8 mouse cellular contexts compared by ENCODE assay signal in genomic region chr12:111713880-111714279, GRCm38 (mm10). TPM values are rescaled to one million over a fixed set of nuclear protein-coding genes. Genes with fewer than 3 reads are reported as not detected.
DNase-seq lines count a peak whose midpoint lies in the region; ATAC-seq and TF ChIP-seq lines count a peak whose summit lies in the region.
"Not testable (repeated sequence)": the region's sequence is repeated elsewhere in the genome, so short reads cannot be mapped to it uniquely, and the experiment has no call there.

No protein-coding gene starts in this region.

- 75% methylated on average over 6 of the region's 6 CpGs for WGBS in heart, embryonic 11.5 days (ENCODE audit: insufficient replicate concordance)
- 80% methylated on average over 6 of the region's 6 CpGs for WGBS in hindbrain, embryonic 15.5 days
- 60% methylated on average over 6 of the region's 6 CpGs for WGBS in liver, embryonic 15.5 days (ENCODE audit: insufficient replicate concordance)
- 86% methylated on average over 6 of the region's 6 CpGs for WGBS in midbrain, embryonic 13.5 days
- WGBS in stomach, embryonic 14.5 days = 74% methylated on average over 6 of the region's 6 CpGs

- DNase-seq in layer of hippocampus, adult 2 months (ENCODE audit: low spot score in 2 of 2) = not testable (repeated sequence)

- TF ChIP-seq CTCF in bone marrow macrophage, adult 2 months (IDR thresholded peaks at IDR 0.05; ENCODE audit: low read depth, low read length); layer of hippocampus, adult 2 months (conservative IDR thresholded peaks at IDR 0.05): not testable (repeated sequence)

- not testable (repeated sequence) for TF ChIP-seq POLR2A in bone marrow macrophage, adult 2 months (IDR thresholded peaks at IDR 0.05; ENCODE audit: borderline replicate concordance, low read depth, low read length)

- H3K9me3 ChIP-seq in erythroblast, embryonic 14.5 days (ENCODE audit: control insufficient read depth, low read length); heart, embryonic 11.5 days (replicated peaks; ENCODE audit: control insufficient read depth, low read length); hindbrain, embryonic 15.5 days; liver, embryonic 15.5 days (replicated peaks); midbrain, embryonic 13.5 days; stomach, embryonic 14.5 days (ENCODE audit: control insufficient read depth, low read depth, low read length): not testable (repeated sequence)

- not testable (repeated sequence) for ATAC-seq in heart, embryonic 11.5 days (replicated peaks; ENCODE audit: insufficient number of reproducible peaks, low FRiP score, low TSS enrichment); hindbrain, embryonic 15.5 days (ENCODE audit: low FRiP score, low read depth); liver, embryonic 15.5 days (ENCODE audit: insufficient read depth); midbrain, embryonic 13.5 days; stomach, embryonic 14.5 days (ENCODE audit: insufficient number of reproducible peaks, insufficient read depth, low FRiP score, low read depth)

- peak overlapping the region; percentile 99 for H3K4me3 ChIP-seq in bone marrow macrophage, adult 2 months (ENCODE audit: insufficient read depth, low read length)
- H3K4me3 ChIP-seq in erythroblast, embryonic 14.5 days (replicated peaks) = peak overlapping the region; percentile 77
- H3K4me3 ChIP-seq in heart, embryonic 11.5 days (ENCODE audit: low read depth, low read length) = peak overlapping the region; percentile 100
- peak overlapping the region; percentile 87 for H3K4me3 ChIP-seq in hindbrain, embryonic 15.5 days
- peak overlapping the region; percentile 89 for H3K4me3 ChIP-seq in layer of hippocampus, adult 2 months
- H3K4me3 ChIP-seq in liver, embryonic 15.5 days (replicated peaks) = peak overlapping the region; percentile 94
- peak overlapping the region; percentile 99 for H3K4me3 ChIP-seq in midbrain, embryonic 13.5 days (replicated peaks)
- peak overlapping the region; percentile 99 for H3K4me3 ChIP-seq in stomach, embryonic 14.5 days (ENCODE audit: low read depth, low read length)

- H3K9ac ChIP-seq in heart, embryonic 11.5 days (ENCODE audit: low read depth, low read length); liver, embryonic 15.5 days; stomach, embryonic 14.5 days (replicated peaks; ENCODE audit: low read depth, low read length): not testable (repeated sequence)
- H3K9ac ChIP-seq in hindbrain, embryonic 15.5 days = peak overlapping the region; percentile 78
- H3K9ac ChIP-seq in midbrain, embryonic 13.5 days (replicated peaks) = peak overlapping the region; percentile 99; the same call in 1 of the 2 replicates

- H3K36me3 ChIP-seq in erythroblast, embryonic 14.5 days (ENCODE audit: control insufficient read depth) = peaks cover 35% of the 10 kb centered on the region
- peaks cover 14% of the 10 kb centered on the region for H3K36me3 ChIP-seq in heart, embryonic 11.5 days (ENCODE audit: control insufficient read depth, insufficient read depth, low read length)
- H3K36me3 ChIP-seq in hindbrain, embryonic 15.5 days = peaks cover 24% of the 10 kb centered on the region
- H3K36me3 ChIP-seq in liver, embryonic 15.5 days (replicated peaks) = peaks cover 25% of the 10 kb centered on the region
- H3K36me3 ChIP-seq in midbrain, embryonic 13.5 days = peaks cover 32% of the 10 kb centered on the region
- peaks cover 20% of the 10 kb centered on the region for H3K36me3 ChIP-seq in stomach, embryonic 14.5 days (ENCODE audit: control insufficient read depth, insufficient read depth, low read length)

- H3K27me3 ChIP-seq in erythroblast, embryonic 14.5 days (ENCODE audit: control insufficient read depth); heart, embryonic 11.5 days (ENCODE audit: control insufficient read depth, insufficient read depth, low read length); hindbrain, embryonic 15.5 days; liver, embryonic 15.5 days; midbrain, embryonic 13.5 days; stomach, embryonic 14.5 days (ENCODE audit: control insufficient read depth, insufficient read depth, low read length): not testable (repeated sequence)

- H3K27ac ChIP-seq in bone marrow macrophage, adult 2 months (ENCODE audit: insufficient read depth, low read depth, low read length); heart, embryonic 11.5 days (ENCODE audit: low read depth, low read length); hindbrain, embryonic 15.5 days (replicated peaks); layer of hippocampus, adult 2 months; liver, embryonic 15.5 days (replicated peaks); midbrain, embryonic 13.5 days; stomach, embryonic 14.5 days (ENCODE audit: low read length): not testable (repeated sequence)

- peaks cover 13% of the 10 kb centered on the region for H3K4me1 ChIP-seq in bone marrow macrophage, adult 2 months (ENCODE audit: control insufficient read depth, insufficient read depth, low read length)
- peaks cover 50% of the 10 kb centered on the region for H3K4me1 ChIP-seq in erythroblast, embryonic 14.5 days (ENCODE audit: control insufficient read depth)
- H3K4me1 ChIP-seq in heart, embryonic 11.5 days (ENCODE audit: control insufficient read depth, insufficient read depth, low read length) = peaks cover 13% of the 10 kb centered on the region; the same call in 1 of the 2 replicates
- H3K4me1 ChIP-seq in hindbrain, embryonic 15.5 days (replicated peaks) = peaks cover 34% of the 10 kb centered on the region
- peaks cover 34% of the 10 kb centered on the region for H3K4me1 ChIP-seq in liver, embryonic 15.5 days (replicated peaks)
- H3K4me1 ChIP-seq in midbrain, embryonic 13.5 days (replicated peaks) = peaks cover 32% of the 10 kb centered on the region
- H3K4me1 ChIP-seq in stomach, embryonic 14.5 days (ENCODE audit: control insufficient read depth, insufficient read depth, low read length) = not testable (repeated sequence)

- peak overlapping the region; percentile 80 for H3K4me2 ChIP-seq in heart, embryonic 11.5 days
- H3K4me2 ChIP-seq in hindbrain, embryonic 15.5 days = peak overlapping the region; percentile 84
- H3K4me2 ChIP-seq in liver, embryonic 15.5 days = peak overlapping the region; percentile 96
- peak overlapping the region; percentile 88 for H3K4me2 ChIP-seq in midbrain, embryonic 13.5 days (replicated peaks)
- H3K4me2 ChIP-seq in stomach, embryonic 14.5 days (replicated peaks; ENCODE audit: low read depth, low read length) = peak overlapping the region; percentile 42

RNA-seq across cellular contexts. Expression of gene Apopt1, which starts 0.8 kb away (rescaled TPM):
- 34.5 and 38.7 TPM in 2 replicates for polyA plus RNA-seq in bone marrow macrophage, adult 2 months (2012; ENCODE audit: insufficient read depth, insufficient read length, missing spikeins)
- 7.8 and 8.4 TPM in 2 replicates for polyA plus RNA-seq in erythroblast, embryonic 14.5 days (2012)
- 50.0 and 51.3 TPM in 2 replicates for polyA plus RNA-seq in heart, embryonic 11.5 days (2014; fragmentation: Nextera tagmentation; extraction: Ambion mirVana)
- 50.7 and 52.9 TPM in 2 replicates for polyA plus RNA-seq in hindbrain, embryonic 15.5 days (2015; fragmentation: Nextera tagmentation; extraction: Ambion mirVana)
- total RNA-seq in layer of hippocampus, adult 2 months (2021) = 10 to 100 TPM; 35.7 to 36.8 TPM
- polyA plus RNA-seq in liver, embryonic 15.5 days (2015; fragmentation: Nextera tagmentation; extraction: Ambion mirVana) = 18.1 and 18.2 TPM in 2 replicates
- polyA plus RNA-seq in midbrain, embryonic 13.5 days (2015; fragmentation: Nextera tagmentation; extraction: Ambion mirVana) = 59.5 and 59.6 TPM in 2 replicates
- polyA plus RNA-seq in stomach, embryonic 14.5 days (2014; fragmentation: Nextera tagmentation; extraction: Ambion mirVana) = 56.1 and 60.8 TPM in 2 replicates

RNA-seq across cellular contexts. Expression of gene Bag5, which starts 0.8 kb away (rescaled TPM):
- polyA plus RNA-seq in bone marrow macrophage, adult 2 months (2012; ENCODE audit: insufficient read depth, insufficient read length, missing spikeins) = 15.1 and 18.1 TPM in 2 replicates
- polyA plus RNA-seq in erythroblast, embryonic 14.5 days (2012) = 0.63 and 1.1 TPM in 2 replicates
- 41.8 and 42.8 TPM in 2 replicates for polyA plus RNA-seq in heart, embryonic 11.5 days (2014; fragmentation: Nextera tagmentation; extraction: Ambion mirVana)
- 65.1 and 67.8 TPM in 2 replicates for polyA plus RNA-seq in hindbrain, embryonic 15.5 days (2015; fragmentation: Nextera tagmentation; extraction: Ambion mirVana)
- 10 to 100 TPM; 50.6 to 50.9 TPM for total RNA-seq in layer of hippocampus, adult 2 months (2021)
- polyA plus RNA-seq in liver, embryonic 15.5 days (2015; fragmentation: Nextera tagmentation; extraction: Ambion mirVana) = 15.8 and 15.9 TPM in 2 replicates
- 63.9 and 68.2 TPM in 2 replicates for polyA plus RNA-seq in midbrain, embryonic 13.5 days (2015; fragmentation: Nextera tagmentation; extraction: Ambion mirVana)
- polyA plus RNA-seq in stomach, embryonic 14.5 days (2014; fragmentation: Nextera tagmentation; extraction: Ambion mirVana) = 49.8 and 58.0 TPM in 2 replicates

RNA-seq across cellular contexts. Expression of gene Trmt61a, which starts 36.0 kb away (rescaled TPM):
- polyA plus RNA-seq in bone marrow macrophage, adult 2 months (2012; ENCODE audit: insufficient read depth, insufficient read length, missing spikeins) = 1.2 and 2.4 TPM in 2 replicates
- polyA plus RNA-seq in erythroblast, embryonic 14.5 days (2012) = 0.69 and 0.96 TPM in 2 replicates
- polyA plus RNA-seq in heart, embryonic 11.5 days (2014; fragmentation: Nextera tagmentation; extraction: Ambion mirVana) = 3.4 and 4.6 TPM in 2 replicates
- 11.5 and 12.0 TPM in 2 replicates for polyA plus RNA-seq in hindbrain, embryonic 15.5 days (2015; fragmentation: Nextera tagmentation; extraction: Ambion mirVana)
- total RNA-seq in layer of hippocampus, adult 2 months (2021) = 10 to 100 TPM; 16.7 to 18.0 TPM
- polyA plus RNA-seq in liver, embryonic 15.5 days (2015; fragmentation: Nextera tagmentation; extraction: Ambion mirVana) = 5.9 and 7.3 TPM in 2 replicates
- 9.0 and 9.4 TPM in 2 replicates for polyA plus RNA-seq in midbrain, embryonic 13.5 days (2015; fragmentation: Nextera tagmentation; extraction: Ambion mirVana)
- polyA plus RNA-seq in stomach, embryonic 14.5 days (2014; fragmentation: Nextera tagmentation; extraction: Ambion mirVana) = 7.8 and 9.2 TPM in 2 replicates

RNA-seq across cellular contexts. Expression of gene Ckb, which starts 41.7 kb away (rescaled TPM):
- polyA plus RNA-seq in bone marrow macrophage, adult 2 months (2012; ENCODE audit: insufficient read depth, insufficient read length, missing spikeins) = 388 and 396 TPM in 2 replicates
- 0.38 and 0.69 TPM in 2 replicates for polyA plus RNA-seq in erythroblast, embryonic 14.5 days (2012)
- 454 and 458 TPM in 2 replicates for polyA plus RNA-seq in heart, embryonic 11.5 days (2014; fragmentation: Nextera tagmentation; extraction: Ambion mirVana)
- polyA plus RNA-seq in hindbrain, embryonic 15.5 days (2015; fragmentation: Nextera tagmentation; extraction: Ambion mirVana) = 1,741 and 1,830 TPM in 2 replicates
- 1,000 to 10,000 TPM; 1,228 to 1,237 TPM for total RNA-seq in layer of hippocampus, adult 2 months (2021)
- polyA plus RNA-seq in liver, embryonic 15.5 days (2015; fragmentation: Nextera tagmentation; extraction: Ambion mirVana) = 41.9 and 45.7 TPM in 2 replicates
- 1,952 and 2,005 TPM in 2 replicates for polyA plus RNA-seq in midbrain, embryonic 13.5 days (2015; fragmentation: Nextera tagmentation; extraction: Ambion mirVana)
- 548 and 555 TPM in 2 replicates for polyA plus RNA-seq in stomach, embryonic 14.5 days (2014; fragmentation: Nextera tagmentation; extraction: Ambion mirVana)

RNA-seq across cellular contexts. Expression of gene Klc1, which starts 44.8 kb away (rescaled TPM):
- polyA plus RNA-seq in bone marrow macrophage, adult 2 months (2012; ENCODE audit: insufficient read depth, insufficient read length, missing spikeins) = 70.9 and 71.7 TPM in 2 replicates
- polyA plus RNA-seq in erythroblast, embryonic 14.5 days (2012) = 2.9 and 3.9 TPM in 2 replicates
- polyA plus RNA-seq in heart, embryonic 11.5 days (2014; fragmentation: Nextera tagmentation; extraction: Ambion mirVana) = 94.9 and 101 TPM in 2 replicates
- 578 and 629 TPM in 2 replicates for polyA plus RNA-seq in hindbrain, embryonic 15.5 days (2015; fragmentation: Nextera tagmentation; extraction: Ambion mirVana)
- total RNA-seq in layer of hippocampus, adult 2 months (2021) = 100 to 1,000 TPM; 654 to 684 TPM
- polyA plus RNA-seq in liver, embryonic 15.5 days (2015; fragmentation: Nextera tagmentation; extraction: Ambion mirVana) = 18.1 and 18.3 TPM in 2 replicates
- 545 and 546 TPM in 2 replicates for polyA plus RNA-seq in midbrain, embryonic 13.5 days (2015; fragmentation: Nextera tagmentation; extraction: Ambion mirVana)
- 111 and 120 TPM in 2 replicates for polyA plus RNA-seq in stomach, embryonic 14.5 days (2014; fragmentation: Nextera tagmentation; extraction: Ambion mirVana)

Comparison
In these comparisons a context has a peak if more than half of its experiments do, and no peak if none do; other contexts are left out.
1. H3K4me2 ChIP-seq: peak in every context shown above with its lines; median percentile 96 in liver, embryonic 15.5 days; 88 in midbrain, embryonic 13.5 days; 84 in hindbrain, embryonic 15.5 days; 80 in heart, embryonic 11.5 days; 42 in stomach, embryonic 14.5 days.